Mouse (Mus musculus) lung, postnatal 36 days (tissue): ENCODE measurements around the gene Chp2.

Source experiments
- DNase-seq: peaks from one replicate; pipeline ENCODE4 v3.0.0; 2022; ENCODE audit warnings: mixed read lengths

Gene Chp2

GRCm38 (mm10) chr7:122244166-122244565 lies 24.9 kb downstream of the Chp2 start:
- DNase-seq, result no peak

- DNase-seq, result no peak
These were observed 25.3 kb downstream of the Chp2 start for GRCm38 (mm10) chr7:122244584-122244983.

GRCm38 (mm10) chr7:122245976-122246375 lies 26.7 kb downstream of the Chp2 start:
- no peak for DNase-seq

GRCm38 (mm10) chr7:122247254-122247864 lies 28.1 kb downstream of the Chp2 start:
- no peak for DNase-seq

GRCm38 (mm10) chr7:122249321-122249821 lies 30.1 kb downstream of the Chp2 start:
- DNase-seq, result no peak

- DNase-seq, result peak; percentile 83
These were observed 32.1 kb downstream of the Chp2 start for GRCm38 (mm10) chr7:122251197-122252011.

GRCm38 (mm10) chr7:122256722-122257121 lies 37.4 kb downstream of the Chp2 start:
- DNase-seq, result no peak

- no peak for DNase-seq
These were observed 39.2 kb downstream of the Chp2 start for GRCm38 (mm10) chr7:122258521-122258920.

GRCm38 (mm10) chr7:122260055-122260602 lies 40.8 kb downstream of the Chp2 start:
- DNase-seq, result peak; percentile 37

- no peak for DNase-seq
These were observed 49.7 kb downstream of the Chp2 start for GRCm38 (mm10) chr7:122268983-122269486.

- no peak for DNase-seq
These were observed 53.0 kb downstream of the Chp2 start for GRCm38 (mm10) chr7:122272334-122272733.
